Mouse (Mus musculus) hindbrain, embryonic 10.5 days (tissue): Measurements from ENCODE around the gene Lrrc4c. TPM values are rescaled to one million over a fixed set of nuclear protein-coding genes. Genes with fewer than 3 reads are reported as not detected.

Source experiments
- DNase-seq: peaks from one replicate; pipeline ENCODE4 v3.0.0-alpha.2; 2017; ENCODE audit warnings: low spot score
- H3K27ac ChIP-seq: fragments of 300-500 bp; sonication (generic); 2 replicates; pipeline ENCODE4 v1.5.1; 2016; ENCODE audit warnings: mild to moderate bottlenecking, moderate library complexity
- H3K27me3 ChIP-seq: fragments of 300-500 bp; sonication (generic); 2 replicates; pipeline ENCODE4 v1.6.1; 2016; ENCODE audit warnings: mild to moderate bottlenecking; ENCODE audit not compliant: poor library complexity, insufficient read depth, severe bottlenecking
- H3K36me3 ChIP-seq: fragments of 300-500 bp; sonication (generic); 2 replicates; pipeline ENCODE4 v1.6.1; 2016; ENCODE audit warnings: mild to moderate bottlenecking, moderate library complexity
- H3K4me1 ChIP-seq: fragments of 300-500 bp; sonication (generic); replicated peaks from 2 replicates; pipeline ENCODE4 v1.6.1; 2016; ENCODE audit warnings: mild to moderate bottlenecking
- H3K4me3 ChIP-seq: fragments of 300-500 bp; sonication (generic); 2 replicates; pipeline ENCODE4 v1.5.1; 2016; ENCODE audit warnings: mild to moderate bottlenecking, moderate library complexity
- H3K9me3 ChIP-seq: fragments of 300-500 bp; sonication (generic); 2 replicates; pipeline ENCODE4 v1.6.1; 2016; ENCODE audit warnings: mild to moderate bottlenecking, moderate library complexity
- WGBS: fragments of 180-500 bp; shearing (Covaris S2); methylation state at CpG from one replicate; pipeline ENCODE4 v1.1.7; 2016; 5-methylcytosine and 5-hydroxymethylcytosine counted together
- polyA plus RNA-seq: library from polyadenylated mRNA; unstranded; fragments of >200 nt; fragmentation: Nextera tagmentation; extraction: Ambion mirVana; gene quantifications from 2 replicates; pipeline ENCODE4 v1.2.1, GENCODE M21; 2016

Lrrc4c gene
- 0.73 and 3.1 TPM in 2 replicates for polyA plus RNA-seq

DNA sequence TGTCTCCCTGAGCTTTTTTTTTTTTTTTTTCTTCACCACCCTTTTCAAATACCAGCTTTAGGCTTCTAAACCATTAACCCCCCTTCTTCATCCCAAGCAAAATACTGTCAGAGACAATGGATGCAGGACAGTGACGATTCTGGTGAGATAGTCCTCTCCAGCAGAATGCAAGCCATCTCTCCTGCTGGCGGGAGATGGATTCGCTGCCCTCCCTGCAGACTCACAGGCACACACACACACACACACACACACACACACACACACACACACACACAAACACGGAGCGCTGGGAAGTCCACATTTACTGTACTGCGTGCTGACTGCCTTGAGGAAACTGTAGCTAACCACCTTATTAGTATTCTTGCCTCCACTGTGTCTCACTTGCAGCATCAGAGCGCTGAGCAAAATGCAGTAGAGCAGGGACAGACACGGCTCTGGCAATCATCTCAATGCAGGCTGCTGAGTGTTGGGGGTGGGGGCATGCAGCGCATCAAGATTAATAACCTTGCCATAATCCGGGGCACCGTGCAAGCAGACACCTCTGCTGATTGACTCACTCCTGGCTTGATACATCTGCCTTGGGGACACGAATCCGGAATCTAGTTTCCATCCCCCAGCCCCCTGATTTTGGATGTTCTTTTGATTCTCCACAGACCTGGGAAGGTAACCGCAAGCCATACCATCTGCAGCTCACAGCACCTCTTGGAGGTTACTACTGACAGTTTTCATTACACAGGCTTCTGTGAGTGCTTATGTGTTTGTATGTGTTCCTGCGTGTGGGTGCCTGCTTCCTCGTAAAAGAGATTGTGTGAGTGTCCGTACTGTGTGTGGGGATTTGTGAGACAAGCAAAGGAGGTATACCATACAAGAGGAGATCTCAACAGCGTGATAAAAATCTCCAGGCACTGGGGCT is at the start of gene Lrrc4c:
Gene Lrrc4c (plus strand): TSS at position 783 of the 913 bp plus-strand sequence.
- peak within 1 kb of the TSS; percentile 59 for H3K27ac ChIP-seq

DNA sequence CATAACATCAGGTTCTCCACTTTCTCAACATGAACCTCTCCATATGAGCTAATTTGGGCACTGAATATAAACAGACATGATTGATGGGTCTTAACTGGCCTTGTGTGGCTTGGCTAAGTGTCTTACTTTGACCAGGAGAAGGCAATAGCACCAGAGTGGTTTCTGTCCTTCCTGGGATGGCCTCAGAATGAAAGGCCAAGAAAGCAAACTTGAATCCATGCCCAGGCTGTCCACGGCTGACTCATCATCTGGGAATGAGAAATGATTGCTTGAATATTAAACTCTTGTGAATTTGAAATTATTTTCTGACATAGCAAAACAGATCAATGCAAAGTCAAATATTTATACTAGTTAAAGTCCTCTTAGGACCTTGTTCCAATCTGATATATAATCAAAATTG is 42.9 kb upstream of the Lrrc4c start:
- Histone ChIP-seq H3K27me3 (no peaks in the 10 kb centered on the region), H3K4me1 (no peaks in the 10 kb centered on the region), H3K36me3 (no peaks in the 10 kb centered on the region), H3K27ac (no peak overlapping the region), H3K4me3 (no peak overlapping the region), H3K9me3 (no peaks in the 10 kb centered on the region)
- whole genome bisulfite sequencing: 88% methylated on average over 1 of the region's 1 CpGs
- no peak for DNase-seq

More for the DNA sequence above, at the start of gene Lrrc4c:
- Histone ChIP-seq H3K36me3 (no peaks in the 10 kb centered on the region), H3K27me3 (no peaks in the 10 kb centered on the region), H3K9me3 (no peaks in the 10 kb centered on the region), H3K4me3 (peak within 1 kb of the TSS; percentile 53), H3K4me1 (peaks cover 23% of the 10 kb centered on the region)
- 9% methylated on average over 18 of the region's 18 CpGs for WGBS
- DNase-seq: peak; percentile 29

DNA sequence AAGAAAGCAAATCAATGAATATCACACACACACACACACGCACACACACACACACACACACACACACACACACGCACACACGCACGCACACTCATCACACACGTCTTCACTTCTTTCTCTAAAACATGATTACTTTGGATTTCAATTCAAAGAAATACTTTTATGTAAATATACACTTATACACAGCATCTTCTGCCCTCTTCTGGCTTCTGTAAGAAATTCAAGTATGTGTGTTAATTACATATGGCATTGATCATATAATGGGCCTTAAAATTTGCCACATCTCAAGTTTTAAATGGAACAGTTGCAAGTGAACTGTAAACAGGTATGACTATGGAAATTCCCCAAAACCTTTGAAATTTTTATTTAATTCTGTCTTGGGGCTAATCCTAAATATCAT is 35.0 kb upstream of the Lrrc4c start:
- Histone ChIP-seq H3K4me1 (no peaks in the 10 kb centered on the region), H3K9me3 (no peaks in the 10 kb centered on the region), H3K27me3 (no peaks in the 10 kb centered on the region), H3K4me3 (no peak overlapping the region), H3K36me3 (no peaks in the 10 kb centered on the region), H3K27ac (no peak overlapping the region)
- WGBS: 91% methylated on average over 5 of the region's 5 CpGs
- no peak for DNase-seq

DNA sequence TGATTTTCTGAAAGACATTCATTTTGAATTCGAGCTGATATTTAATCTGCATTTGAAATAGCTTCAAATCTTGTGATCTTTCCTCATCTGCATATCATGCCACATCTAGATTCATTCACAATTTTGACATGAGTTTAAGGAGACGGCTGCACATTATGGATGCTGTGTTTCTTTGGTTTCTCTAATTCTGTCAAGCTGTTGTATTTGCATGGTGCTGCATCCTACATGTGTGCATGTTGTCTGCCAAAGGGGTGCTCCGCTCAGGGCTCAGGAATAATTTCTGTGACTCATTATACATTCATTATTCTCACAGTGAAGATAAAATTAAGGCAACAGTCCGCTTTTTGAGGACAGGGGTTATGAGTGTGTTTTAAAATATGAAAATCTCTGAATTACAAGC is 30.5 kb upstream of the Lrrc4c start:
- no peak overlapping the region for H3K27ac ChIP-seq
- no peak overlapping the region for H3K4me3 ChIP-seq
- 80% methylated on average over 4 of the region's 4 CpGs for WGBS
- no peaks in the 10 kb centered on the region for H3K36me3 ChIP-seq
- H3K9me3 ChIP-seq: no peaks in the 10 kb centered on the region
- H3K4me1 ChIP-seq: no peaks in the 10 kb centered on the region
- DNase-seq: no peak
- no peaks in the 10 kb centered on the region for H3K27me3 ChIP-seq

DNA sequence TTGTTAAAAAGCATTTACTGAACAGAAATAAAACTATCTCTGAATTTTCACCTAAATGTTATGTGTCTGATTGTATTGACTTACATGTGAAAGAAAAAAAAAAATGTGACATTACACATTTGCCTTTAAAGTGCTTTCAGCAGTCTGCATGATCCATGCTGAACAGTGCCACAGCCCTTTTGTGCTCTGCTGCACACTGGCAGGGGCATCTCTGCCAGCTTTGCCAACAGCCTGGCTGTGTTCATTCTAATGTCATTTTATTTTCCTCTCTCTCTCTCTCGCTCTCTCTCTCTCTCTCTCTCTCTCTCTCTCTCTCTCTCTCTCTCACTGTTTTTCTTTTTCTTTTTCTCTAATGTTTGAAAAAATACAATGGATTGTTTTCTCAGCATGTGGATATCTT is 27.4 kb upstream of the Lrrc4c start:
- WGBS: 73% methylated on average over 1 of the region's 1 CpGs
- Histone ChIP-seq H3K4me1 (no peaks in the 10 kb centered on the region), H3K27ac (no peak overlapping the region), H3K9me3 (no peaks in the 10 kb centered on the region), H3K27me3 (no peaks in the 10 kb centered on the region), H3K4me3 (no peak overlapping the region), H3K36me3 (no peaks in the 10 kb centered on the region)
- DNase-seq: no peak

DNA sequence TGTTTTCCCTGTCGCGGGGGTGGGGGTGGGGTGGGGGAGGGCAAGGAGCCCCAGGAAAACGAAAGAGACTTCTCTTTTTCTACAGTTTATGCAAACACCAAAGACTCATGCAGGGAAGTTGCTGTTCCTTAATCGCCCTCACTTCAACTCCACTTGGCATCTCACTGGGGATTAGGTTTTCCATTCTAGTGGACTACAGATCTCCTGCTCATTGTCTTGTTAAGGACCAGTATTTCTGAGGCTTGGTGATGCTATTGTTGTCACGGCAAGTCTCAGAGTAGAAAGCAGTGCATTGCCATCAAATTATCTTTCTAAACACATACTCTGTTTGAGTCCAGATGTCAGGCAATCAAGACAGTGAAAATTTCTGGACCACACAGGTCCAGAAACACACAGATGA is 2.9 kb upstream of the Lrrc4c start:
- Histone ChIP-seq H3K9me3 (no peaks in the 10 kb centered on the region), H3K27ac (no peak overlapping the region), H3K36me3 (no peaks in the 10 kb centered on the region), H3K4me1 (peaks cover 23% of the 10 kb centered on the region), H3K27me3 (no peaks in the 10 kb centered on the region), H3K4me3 (no peak overlapping the region)
- no peak for DNase-seq
- 9% methylated on average over 5 of the region's 5 CpGs for WGBS

DNA sequence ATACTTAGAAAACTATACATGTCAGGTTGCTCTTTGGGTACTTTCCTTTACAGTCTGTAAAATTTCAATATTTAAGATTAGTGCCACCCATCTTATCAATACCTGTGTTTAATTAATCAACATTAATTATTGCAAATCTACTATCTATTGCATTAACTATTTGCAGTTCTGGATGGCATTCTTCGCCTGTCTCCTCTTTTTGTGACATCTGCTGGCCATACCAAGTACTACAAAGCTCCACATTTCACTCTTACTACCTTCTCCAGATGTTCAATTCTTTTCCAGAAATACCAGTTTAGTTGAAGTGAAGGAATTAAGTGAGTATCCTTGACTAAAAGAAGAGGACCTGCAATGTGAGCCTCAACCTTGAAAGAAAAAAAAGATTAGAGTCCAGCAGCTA is 1.4 kb upstream of the Lrrc4c start:
- Histone ChIP-seq H3K27me3 (no peaks in the 10 kb centered on the region), H3K4me3 (no peak overlapping the region), H3K9me3 (no peaks in the 10 kb centered on the region), H3K36me3 (no peaks in the 10 kb centered on the region), H3K27ac (no peak overlapping the region), H3K4me1 (peaks cover 23% of the 10 kb centered on the region)
- 35% methylated on average over 1 of the region's 1 CpGs for WGBS
- DNase-seq: no peak

DNA sequence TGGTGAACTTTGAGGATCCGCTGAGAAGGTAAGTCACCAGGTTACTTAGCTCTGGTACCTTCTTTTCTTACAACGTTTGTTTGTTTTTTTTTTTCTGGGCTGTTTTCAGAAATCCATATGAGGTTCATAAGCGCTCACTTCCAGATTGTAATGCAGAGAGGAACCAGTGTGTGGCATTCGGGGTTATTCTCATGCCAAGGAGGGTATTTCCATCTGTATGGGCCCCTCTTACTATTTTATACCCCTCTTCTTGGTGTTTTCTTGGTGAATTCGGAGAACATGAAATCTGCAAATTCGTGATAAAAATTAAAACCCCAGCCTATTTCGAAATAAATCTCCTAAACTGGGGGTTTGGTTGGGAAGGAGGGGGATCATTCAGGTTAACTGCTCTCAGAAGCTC is 587 bp downstream of the Lrrc4c start:
- DNase-seq: no peak
- peak overlapping the region; percentile 53 for H3K4me3 ChIP-seq
- no peaks in the 10 kb centered on the region for H3K36me3 ChIP-seq
- H3K27ac ChIP-seq: no peak overlapping the region
- no peaks in the 10 kb centered on the region for H3K27me3 ChIP-seq
- WGBS: 11% methylated on average over 7 of the region's 7 CpGs
- no peaks in the 10 kb centered on the region for H3K9me3 ChIP-seq
- peaks cover 23% of the 10 kb centered on the region for H3K4me1 ChIP-seq

DNA sequence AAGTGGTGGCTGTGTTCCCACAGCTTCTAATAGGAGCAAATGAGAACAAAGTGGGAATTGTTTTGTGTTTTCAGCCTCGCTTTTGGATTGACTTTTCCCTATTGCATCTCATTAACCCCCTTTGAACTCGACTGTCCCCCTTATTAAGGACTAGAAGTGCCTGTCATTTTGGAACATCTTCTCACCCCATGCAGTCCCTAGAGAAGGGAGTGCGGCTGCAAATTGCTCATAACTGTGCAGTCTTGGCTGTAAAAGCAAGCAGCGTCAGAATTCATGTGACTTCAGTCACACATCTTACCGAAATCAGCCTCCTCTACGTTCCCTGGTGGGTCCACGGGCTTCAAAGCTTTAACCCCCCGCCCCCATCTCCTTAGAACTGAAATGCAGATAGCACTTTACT is 1.2 kb downstream of the Lrrc4c start:
- H3K27ac ChIP-seq: 0 out of 2 replicates have a peak overlapping the region, but pooled peaks have one; percentile 2

DNA sequence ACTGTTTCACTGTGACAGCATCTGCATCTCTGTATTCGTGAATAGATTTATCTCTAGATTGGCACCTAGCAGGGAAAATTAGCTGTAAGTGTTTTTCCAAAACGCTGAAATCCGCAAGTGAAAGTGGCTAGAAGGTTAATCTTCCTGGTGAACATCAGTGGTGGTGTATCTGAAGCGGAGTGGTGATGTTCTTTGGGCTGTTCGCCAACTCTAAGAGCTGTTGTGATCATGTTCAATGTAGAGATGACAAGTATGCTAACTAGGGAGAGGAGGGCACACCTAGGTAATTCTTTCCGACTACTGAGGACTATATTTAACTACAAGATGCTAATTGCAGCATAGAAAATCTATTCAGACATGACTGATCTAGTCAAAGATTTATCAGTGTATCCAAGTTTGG is 1.7 kb downstream of the Lrrc4c start:
- Histone ChIP-seq H3K36me3 (no peaks in the 10 kb centered on the region), H3K4me1 (peaks cover 23% of the 10 kb centered on the region), H3K27ac (no peak overlapping the region), H3K4me3 (peak overlapping the region; percentile 38), H3K9me3 (no peaks in the 10 kb centered on the region), H3K27me3 (no peaks in the 10 kb centered on the region)
- WGBS: 47% methylated on average over 6 of the region's 6 CpGs
- no peak for DNase-seq

More for the DNA sequence above, 1.2 kb downstream of the Lrrc4c start:
- Histone ChIP-seq H3K27me3 (no peaks in the 10 kb centered on the region), H3K9me3 (no peaks in the 10 kb centered on the region), H3K36me3 (no peaks in the 10 kb centered on the region), H3K4me1 (peaks cover 23% of the 10 kb centered on the region), H3K4me3 (peak overlapping the region; percentile 38)
- peak; percentile 19 for DNase-seq
- 5% methylated on average over 8 of the region's 8 CpGs for WGBS

DNA sequence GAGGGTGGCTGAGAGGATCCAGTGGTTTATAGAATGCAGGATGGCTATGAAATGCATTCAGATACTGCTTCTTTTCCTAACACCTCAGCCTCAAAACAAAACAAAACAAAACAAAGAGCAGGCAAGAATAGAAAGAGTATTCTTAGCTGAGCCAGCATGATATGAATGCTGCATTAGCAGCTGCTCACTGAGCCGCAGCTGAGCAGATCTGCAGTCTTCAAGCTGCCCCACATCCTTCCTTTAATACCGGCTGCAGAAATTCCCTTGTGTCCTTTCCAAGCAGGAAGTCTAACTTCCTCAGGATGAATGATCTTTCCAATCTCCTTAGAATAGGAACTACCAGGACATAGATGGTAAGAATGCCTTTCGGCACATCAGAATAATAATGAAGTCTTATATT is 16.7 kb downstream of the Lrrc4c start:
- 44% methylated on average over 3 of the region's 3 CpGs for whole genome bisulfite sequencing

DNA sequence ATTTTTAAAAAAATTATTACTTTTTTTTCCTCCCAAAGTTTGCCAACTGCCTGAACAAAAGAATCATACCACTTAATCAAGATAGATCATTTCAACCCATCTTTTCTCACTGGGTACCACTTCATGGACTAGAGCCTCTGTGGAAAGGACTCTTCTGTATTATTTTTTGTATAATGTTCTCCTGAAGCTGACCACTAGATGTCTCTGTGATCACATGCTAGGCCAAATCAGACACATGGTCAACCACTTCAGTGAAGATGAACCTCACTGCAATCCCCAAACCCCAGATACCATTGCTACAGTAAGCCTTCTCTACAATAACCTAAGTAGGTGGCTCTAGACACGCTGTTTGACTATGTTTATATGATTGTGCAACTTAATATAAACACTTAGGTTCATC is 19.4 kb downstream of the Lrrc4c start:
- no peaks in the 10 kb centered on the region for H3K9me3 ChIP-seq
- no peaks in the 10 kb centered on the region for H3K27me3 ChIP-seq
- no peak overlapping the region for H3K4me3 ChIP-seq
- no peaks in the 10 kb centered on the region for H3K36me3 ChIP-seq
- 48% methylated on average over 1 of the region's 1 CpGs for WGBS
- H3K4me1 ChIP-seq: peaks cover 5% of the 10 kb centered on the region; the same call in 1 of the 2 replicates
- H3K27ac ChIP-seq: no peak overlapping the region
- DNase-seq: no peak

More for the DNA sequence above, 16.7 kb downstream of the Lrrc4c start:
- H3K4me3 ChIP-seq: no peak overlapping the region
- no peaks in the 10 kb centered on the region for H3K36me3 ChIP-seq
- no peak overlapping the region for H3K27ac ChIP-seq
- no peaks in the 10 kb centered on the region for H3K9me3 ChIP-seq
- no peaks in the 10 kb centered on the region for H3K27me3 ChIP-seq
- peaks cover 5% of the 10 kb centered on the region; the same call in 1 of the 2 replicates for H3K4me1 ChIP-seq
- no peak for DNase-seq

DNA sequence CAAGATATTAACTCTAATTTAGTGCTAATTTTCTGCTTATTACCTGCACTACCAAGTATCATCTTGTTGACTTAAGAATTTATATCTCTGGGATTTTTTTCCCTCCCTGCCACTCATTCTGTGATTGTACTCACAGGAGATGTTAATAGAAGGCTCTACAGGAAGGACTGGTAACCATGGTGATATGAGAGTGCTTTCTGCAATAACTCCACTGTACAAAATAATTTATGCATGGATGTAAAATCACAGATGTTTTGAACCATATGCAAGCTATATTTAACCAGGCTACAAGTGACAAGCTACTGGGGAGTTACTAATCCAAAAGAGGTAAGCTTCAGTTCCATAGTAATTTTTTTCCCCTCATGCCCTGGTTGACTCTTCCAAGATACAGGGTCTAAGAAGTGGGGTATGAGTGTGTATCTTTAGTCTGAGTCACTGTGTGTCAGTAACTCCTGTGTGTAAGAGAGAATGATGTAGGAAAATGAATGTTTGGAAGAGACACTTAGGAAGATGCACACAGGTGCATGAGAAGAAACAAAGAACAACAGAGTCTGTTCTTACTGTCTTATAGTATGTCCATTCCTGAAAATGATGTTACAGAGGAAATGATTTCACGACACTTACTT is 83.3 kb downstream of the Lrrc4c start:
- Histone ChIP-seq H3K27me3 (no peaks in the 10 kb centered on the region), H3K4me1 (no peaks in the 10 kb centered on the region), H3K4me3 (no peak overlapping the region), H3K9me3 (no peaks in the 10 kb centered on the region), H3K27ac (no peak overlapping the region), H3K36me3 (no peaks in the 10 kb centered on the region)
- WGBS: 94% methylated on average over 1 of the region's 1 CpGs
- DNase-seq: no peak
